Mouse (Mus musculus): Measurements from ENCODE around the gene Gm21987.

GRCm38 (mm10) chr16:38319087-38319486 lies 27.8 kb upstream of the Gm21987 start:
- TF ChIP-seq CTCF (IDR thresholded peaks at IDR 0.05; ENCODE audit: control insufficient read depth, insufficient read depth, low read length) (no peak), POLR2A (IDR thresholded peaks at IDR 0.05; ENCODE audit: borderline replicate concordance, control insufficient read depth, low read depth, low read length) (no peak)

All from bone marrow, adult 2 months (tissue).